ENCODE assay signal across 26 mouse cellular contexts in genomic region chr2:167849999-167850552, GRCm38 (mm10).
DNase-seq lines count a peak whose midpoint lies in the region; ATAC-seq and TF ChIP-seq lines count a peak whose summit lies in the region.
"Had no signal": no experiment of that assay in that cellular context is flagged by ENCODE, and none has a peak within 500 bp of the region (broad histone marks: within the 10 kb centered on the region; RNA-seq: fewer than 3 reads in every experiment).

No protein-coding gene starts in this region.

- no peak for TF ChIP-seq CTCF in kidney, adult 2 months (conservative IDR thresholded peaks at IDR 0.05; ENCODE audit: insufficient read depth, insufficient read length, low read depth, low read length)

- H3K4me2 ChIP-seq in kidney, embryonic 15.5 days, result no peak overlapping the region
- H3K4me2 ChIP-seq in embryonic facial prominence, embryonic 13.5 days, result no peak overlapping the region
- H3K4me2 ChIP-seq: hindbrain, embryonic 13.5 days; liver, embryonic 12.5 days; midbrain, embryonic 15.5 days; neural tube, embryonic 15.5 days; stomach, embryonic 15.5 days had no signal

- intact Hi-C loops in gastrocnemius, postnatal 14 days (cut with DNase I; ENCODE audit: low total_unique reads), result no loop called here

- no peaks in the 10 kb centered on the region for H3K9me3 ChIP-seq in kidney, embryonic 15.5 days (replicated peaks)
- H3K9me3 ChIP-seq in embryonic facial prominence, embryonic 13.5 days, result no peaks in the 10 kb centered on the region
- H3K9me3 ChIP-seq: heart, embryonic 15.5 days; hindbrain, embryonic 13.5 days; liver, embryonic 12.5 days; midbrain, embryonic 10.5 days; midbrain, embryonic 15.5 days; neural tube, embryonic 15.5 days; stomach, embryonic 15.5 days had no signal

- no peaks in the 10 kb centered on the region for H3K27me3 ChIP-seq in kidney, adult 2 months (replicated peaks; ENCODE audit: control insufficient read depth, insufficient read depth, low read length)
- H3K27me3 ChIP-seq in kidney, embryonic 15.5 days, result no peaks in the 10 kb centered on the region
- no peaks in the 10 kb centered on the region for H3K27me3 ChIP-seq in embryonic facial prominence, embryonic 13.5 days
- H3K27me3 ChIP-seq: heart, embryonic 15.5 days; hindbrain, embryonic 13.5 days; midbrain, embryonic 15.5 days; neural tube, embryonic 15.5 days; stomach, embryonic 15.5 days had no signal

- no peak overlapping the region for H3K9ac ChIP-seq in kidney, embryonic 15.5 days
- no peak overlapping the region for H3K9ac ChIP-seq in embryonic facial prominence, embryonic 13.5 days
- H3K9ac ChIP-seq: heart, embryonic 15.5 days; hindbrain, embryonic 13.5 days; liver, embryonic 12.5 days; liver, postnatal 0 days; midbrain, embryonic 15.5 days; neural tube, embryonic 15.5 days; stomach, embryonic 15.5 days had no signal

- peak; percentile 52 to 68 for DNase-seq in gastrocnemius, adult 8-10 months (ENCODE audit: low spot score in 2 of 2)
- no peak for DNase-seq in gastrocnemius, postnatal 14 days
- DNase-seq in kidney, adult 2 months, result peak; percentile 34
- peak; percentile 84 for DNase-seq in skeletal muscle tissue, adult 2 months (ENCODE audit: low read depth, low spot score)
- DNase-seq: adrenal gland, postnatal 25 days; B cell, adult 2 months; cerebellum, adult 2 months; cerebellum, postnatal 14 days; heart, adult 18-20 months; kidney, postnatal 25 days; liver, postnatal 0 days; retina, postnatal 1 day; right cerebral cortex, postnatal 14 days had no signal

- peaks cover 50% of the 10 kb centered on the region for H3K4me1 ChIP-seq in kidney, adult 2 months (ENCODE audit: control insufficient read depth, insufficient read depth, low read length)
- peaks cover 49% of the 10 kb centered on the region for H3K4me1 ChIP-seq in kidney, embryonic 15.5 days
- peaks cover 26% of the 10 kb centered on the region for H3K4me1 ChIP-seq in embryonic facial prominence, embryonic 13.5 days
- H3K4me1 ChIP-seq: midbrain, embryonic 15.5 days had no signal

- ATAC-seq in kidney, embryonic 15.5 days (replicated peaks; ENCODE audit: low FRiP score), result no peak
- 0 out of 2 replicates have a peak, but pooled peaks have one; percentile 35 for ATAC-seq in embryonic facial prominence, embryonic 13.5 days (ENCODE audit: insufficient number of reproducible peaks, insufficient read depth, low FRiP score, low TSS enrichment, low read depth)
- no peak for ATAC-seq in frontal cortex, adult (ENCODE audit: low TSS enrichment)
- ATAC-seq: intestine, postnatal 0 days; liver, embryonic 12.5 days; liver, postnatal 0 days; lung, postnatal 0 days; midbrain, embryonic 15.5 days had no signal

- TF ChIP-seq POLR2A in kidney, adult 2 months (IDR thresholded peaks at IDR 0.05; ENCODE audit: low read depth, low read length), result no peak

- WGBS in kidney, adult 2 months, result 76% methylated on average over 10 of the region's 10 CpGs
- 60% methylated on average over 10 of the region's 10 CpGs for WGBS in kidney, embryonic 15.5 days
- 54% methylated on average over 10 of the region's 10 CpGs for WGBS in embryonic facial prominence, embryonic 13.5 days

- H3K27ac ChIP-seq in kidney, adult 2 months (ENCODE audit: insufficient read depth, low read depth, low read length), result no peak overlapping the region
- no peak overlapping the region for H3K27ac ChIP-seq in kidney, embryonic 15.5 days
- peak overlapping the region; percentile 16; the same call in 1 of the 2 replicates for H3K27ac ChIP-seq in embryonic facial prominence, embryonic 13.5 days
- H3K27ac ChIP-seq: hindbrain, embryonic 13.5 days; liver, embryonic 12.5 days; macrophage; midbrain, embryonic 10.5 days; midbrain, embryonic 15.5 days; neural tube, embryonic 15.5 days; stomach, embryonic 15.5 days had no signal

- no peaks in the 10 kb centered on the region for H3K36me3 ChIP-seq in kidney, adult 2 months (ENCODE audit: control insufficient read depth, insufficient read depth, low read length)
- H3K36me3 ChIP-seq in kidney, embryonic 15.5 days, result no peaks in the 10 kb centered on the region
- H3K36me3 ChIP-seq in embryonic facial prominence, embryonic 13.5 days, result no peaks in the 10 kb centered on the region
- H3K36me3 ChIP-seq: heart, embryonic 15.5 days; hindbrain, embryonic 13.5 days; liver, embryonic 12.5 days; midbrain, embryonic 10.5 days; midbrain, embryonic 15.5 days; neural tube, embryonic 15.5 days; stomach, embryonic 15.5 days had no signal

- H3K4me3 ChIP-seq in kidney, adult 2 months (ENCODE audit: insufficient read depth, low read depth, low read length), result no peak overlapping the region
- H3K4me3 ChIP-seq in kidney, embryonic 15.5 days (replicated peaks), result no peak overlapping the region
- H3K4me3 ChIP-seq in embryonic facial prominence, embryonic 13.5 days, result no peak overlapping the region
- H3K4me3 ChIP-seq: heart, embryonic 15.5 days; hindbrain, embryonic 13.5 days; liver, embryonic 12.5 days; midbrain, embryonic 10.5 days; midbrain, embryonic 15.5 days; neural tube, embryonic 15.5 days; stomach, embryonic 15.5 days had no signal
